Mouse (Mus musculus) ES-Bruce4 (cell line): ENCODE results near the gene Ctrc.

Experiments
- CTCF ChIP-seq: IDR thresholded peaks from one replicate; pipeline ENCODE4 v1.8.1; 2011; ENCODE audit warnings: low read depth, low read length
- POLR2A ChIP-seq: IDR thresholded peaks from one replicate; pipeline ENCODE4 v1.8.1; 2011; ENCODE audit warnings: low read length; ENCODE audit not compliant: insufficient read depth

- TF ChIP-seq CTCF (no peak), POLR2A (no peak)
Observed at GRCm38 (mm10) chr4:141822979-141823378, 23.2 kb downstream of the Ctrc start.
